Mouse (Mus musculus): ENCODE measurements around the gene Xylt1.

GRCm38 (mm10) chr7:117672121-117672591 is 291.4 kb downstream of the Xylt1 start:
- TF ChIP-seq CTCF (IDR thresholded peaks at IDR 0.05; ENCODE audit: insufficient read depth, low read length), result no peak
- TF ChIP-seq POLR2A (IDR thresholded peaks at IDR 0.05; ENCODE audit: borderline replicate concordance, extremely low read depth, low read depth, low read length), result no peak
